Mouse (Mus musculus) layer of hippocampus, adult 2 months (tissue): ENCODE measurements around the gene Sdr9c7. TPM values are rescaled to one million over a fixed set of nuclear protein-coding genes. Genes with fewer than 3 reads are reported as not detected.
"Not testable (repeated sequence)": the region's sequence is repeated elsewhere in the genome, so short reads cannot be mapped to it uniquely, and the experiment has no call there.

Experiments
- DNase-seq, 2 experiments: peaks; one replicate each; pipeline ENCODE4 v3.0.0; 2022; ENCODE audit warnings: low spot score in 2 of 2
- H3K27ac ChIP-seq: fragments of 200-600 bp; 2 replicates; pipeline ENCODE4 v1.8.1; 2022
- H3K4me3 ChIP-seq: fragments of 200-600 bp; 2 replicates; pipeline ENCODE4 v1.8.1; 2022; ENCODE audit warnings: mild to moderate bottlenecking
- CTCF ChIP-seq: fragments of 200-600 bp; conservative IDR thresholded peaks from 2 replicates; pipeline ENCODE4 v1.8.1; 2022; ENCODE audit warnings: antibody characterized with exemption, mild to moderate bottlenecking, moderate library complexity
- total RNA-seq, 2 experiments: library from RNA; stranded (reverse); gene quantifications; 2 replicates each; pipeline ENCODE4 v1.2.3; 2021

Sdr9c7 gene
- total RNA-seq, 2 experiments from 2014 or later: 0.12 TPM; not detected in 1

GRCm38 (mm10) chr10:127927737-127928136 is 29.4 kb downstream of the Sdr9c7 start:
- peak in 1 of 2 experiments; percentile 41 for DNase-seq
- Histone ChIP-seq H3K27ac (no peak overlapping the region), H3K4me3 (no peak overlapping the region)
- TF ChIP-seq CTCF: no peak

DNA sequence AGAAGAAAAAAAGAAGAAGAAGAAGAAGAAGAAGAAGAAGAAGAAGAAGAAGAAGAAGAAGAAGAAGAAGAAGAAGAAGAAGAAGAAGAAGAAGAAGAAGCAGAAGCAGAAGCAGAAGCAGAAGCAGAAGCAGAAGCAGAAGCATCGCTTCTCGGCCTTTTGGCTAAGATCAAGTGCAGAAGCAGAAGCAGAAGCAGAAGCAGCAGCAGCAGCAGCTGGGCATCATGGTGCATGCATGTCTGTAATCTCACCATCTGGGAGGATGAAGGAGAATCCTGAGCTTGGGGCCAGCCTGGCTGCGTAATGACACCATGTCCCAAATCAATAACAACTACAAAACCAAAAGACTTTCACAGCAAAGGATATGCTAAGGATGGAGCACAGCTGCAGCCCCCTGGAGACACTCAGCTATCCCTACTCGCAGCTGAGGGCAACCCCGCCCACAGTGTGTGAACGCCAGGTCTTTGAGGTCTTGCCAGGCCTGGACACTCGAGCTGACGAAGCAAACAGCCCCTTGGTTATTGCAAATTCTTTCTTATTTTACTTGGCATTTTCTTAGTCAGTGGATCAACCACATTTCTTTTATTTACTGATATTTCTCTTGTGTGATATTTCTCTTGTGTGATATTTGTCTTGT is 34.1 kb downstream of the Sdr9c7 start:
- no peak overlapping the region for H3K4me3 ChIP-seq
- H3K27ac ChIP-seq: no peak overlapping the region
- no peak for DNase-seq
- TF ChIP-seq CTCF: no peak

- no peak overlapping the region for H3K27ac ChIP-seq
- H3K4me3 ChIP-seq: no peak overlapping the region
- no peak for DNase-seq
- no peak for TF ChIP-seq CTCF
Measured at GRCm38 (mm10) chr10:127936271-127936670, 38.0 kb downstream of the Sdr9c7 start.

DNA sequence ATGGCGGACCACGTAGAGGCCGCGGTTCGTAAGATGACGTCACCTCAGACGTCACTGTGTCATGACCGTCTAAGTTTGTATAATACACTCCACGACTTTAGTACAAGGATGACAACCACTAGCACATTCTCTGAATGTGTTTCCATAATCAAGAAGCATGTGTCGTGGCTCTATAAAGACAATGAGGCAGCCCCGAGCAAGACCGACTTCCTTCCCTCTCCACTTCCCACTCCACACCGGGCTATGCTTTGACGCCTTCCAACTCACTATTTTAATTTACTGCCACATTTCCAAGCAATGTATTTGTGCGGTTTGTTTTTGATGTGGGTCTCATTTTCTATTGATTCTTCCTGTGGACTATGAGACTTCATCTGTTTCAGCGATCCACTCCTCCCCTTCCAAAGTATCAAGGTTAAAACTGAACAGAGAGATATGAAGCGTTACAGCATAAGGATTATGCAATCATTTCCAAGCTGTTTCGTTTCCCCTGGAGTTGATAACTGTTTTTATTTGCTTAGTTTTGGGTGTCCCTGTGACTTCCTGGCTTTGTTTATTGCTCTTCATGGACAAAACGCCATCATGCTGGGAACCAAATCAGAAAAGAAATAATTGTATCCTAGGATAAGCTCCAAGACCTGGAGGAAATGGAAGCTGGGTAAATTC is 38.6 kb downstream of the Sdr9c7 start:
- peak overlapping the region; percentile 12 for H3K27ac ChIP-seq
- no peak overlapping the region for H3K4me3 ChIP-seq
- TF ChIP-seq CTCF: no peak
- no peak for DNase-seq

DNA sequence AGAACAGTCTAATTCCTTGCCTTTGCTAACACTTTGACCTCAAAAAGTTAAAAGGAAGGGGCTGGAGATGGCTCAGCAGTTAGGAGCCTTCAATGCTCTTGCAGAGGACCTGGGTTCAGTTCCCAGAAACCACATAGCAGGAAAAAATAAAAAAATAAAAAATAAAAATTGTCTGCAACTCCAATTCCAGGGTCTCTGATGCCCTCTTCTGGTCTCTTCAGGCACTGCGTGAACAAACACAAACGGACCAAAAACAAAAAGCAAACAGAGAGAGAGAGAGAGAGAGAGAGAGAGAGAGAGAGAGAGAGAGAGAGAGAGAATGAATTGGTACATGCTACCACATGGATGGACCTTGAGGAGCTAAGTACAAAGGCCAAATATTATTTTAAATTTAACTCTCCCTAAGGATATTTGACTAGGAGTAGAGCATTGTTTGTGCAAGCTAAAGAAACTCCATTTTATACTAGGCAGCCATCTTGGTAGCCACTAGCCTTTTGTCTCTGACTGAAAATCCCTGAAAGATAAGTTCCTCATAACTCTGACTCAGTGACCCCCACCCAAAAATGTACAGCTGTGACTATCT is 39.2 kb downstream of the Sdr9c7 start:
- H3K27ac ChIP-seq: peak overlapping the region; percentile 12; the same call in 1 of the 2 replicates
- peak in 1 of 2 experiments; percentile 68 for DNase-seq
- H3K4me3 ChIP-seq: no peak overlapping the region
- peak; percentile 81 for TF ChIP-seq CTCF

- H3K4me3 ChIP-seq, DNase-seq, H3K27ac ChIP-seq: not testable (repeated sequence)
Measured at GRCm38 (mm10) chr10:127939667-127940066, 41.3 kb downstream of the Sdr9c7 start.

DNA sequence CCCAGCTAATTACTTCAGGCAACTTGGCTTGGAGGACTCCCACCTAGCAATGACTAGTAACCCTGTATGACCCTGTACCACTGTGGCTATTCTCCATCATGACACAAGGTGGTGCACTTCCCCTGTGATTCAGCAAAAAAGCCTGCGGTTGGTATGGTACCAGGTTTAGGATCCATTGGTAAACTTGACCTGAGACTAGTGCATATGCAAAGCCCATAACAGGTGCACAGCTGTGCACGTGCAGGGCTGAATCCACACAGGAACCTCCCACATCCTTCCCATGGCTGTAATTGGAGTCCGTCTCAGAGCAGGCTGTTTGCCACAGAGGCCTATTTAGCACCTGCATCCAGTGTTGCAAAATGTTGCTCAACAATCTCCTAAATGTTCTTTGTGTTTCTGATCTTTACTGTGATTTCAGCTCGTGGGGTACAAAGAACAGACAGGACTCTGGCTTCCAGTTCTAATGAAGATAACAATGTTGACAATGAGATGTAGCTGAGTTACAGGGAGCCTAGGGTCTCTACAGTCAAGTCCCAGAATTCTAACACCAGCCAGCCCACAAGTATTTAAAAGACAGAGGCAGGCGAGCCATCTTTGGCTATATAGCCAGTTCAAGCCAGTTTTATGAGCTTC is 47.2 kb downstream of the Sdr9c7 start:
- H3K27ac ChIP-seq: no peak overlapping the region
- TF ChIP-seq CTCF: peak; percentile 89

DNA sequence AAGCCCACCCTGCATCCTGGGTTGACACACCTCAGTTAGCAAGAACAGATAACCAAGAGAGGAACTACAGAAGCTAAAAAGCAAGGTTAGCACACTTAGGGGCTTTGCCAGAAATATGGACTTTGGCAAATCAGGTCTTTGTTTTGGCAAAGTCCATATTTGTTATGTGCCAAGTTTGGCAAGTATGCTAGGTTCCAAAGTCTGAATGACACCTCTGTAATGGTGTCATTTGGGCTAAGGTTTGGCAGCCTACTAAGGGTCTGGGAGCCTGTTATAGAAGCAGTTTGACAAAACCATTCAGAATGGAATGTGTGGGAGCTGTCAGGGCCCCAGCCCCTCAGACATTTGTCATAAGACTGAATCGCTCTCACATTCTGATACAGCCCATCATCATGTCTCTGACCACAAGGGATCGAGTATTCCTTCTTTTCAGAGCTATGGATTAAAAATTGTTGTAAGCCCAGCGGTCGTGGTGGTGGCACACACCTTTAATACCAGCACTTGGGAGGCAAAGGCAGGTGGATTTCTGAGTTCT is 51.3 kb downstream of the Sdr9c7 start:
- Histone ChIP-seq H3K4me3 (no peak overlapping the region), H3K27ac (no peak overlapping the region)
- no peak for TF ChIP-seq CTCF
- no peak for DNase-seq

More for the DNA sequence above, 47.2 kb downstream of the Sdr9c7 start:
- H3K4me3 ChIP-seq: no peak overlapping the region
- peak in 1 of 2 experiments; percentile 45 for DNase-seq

DNA sequence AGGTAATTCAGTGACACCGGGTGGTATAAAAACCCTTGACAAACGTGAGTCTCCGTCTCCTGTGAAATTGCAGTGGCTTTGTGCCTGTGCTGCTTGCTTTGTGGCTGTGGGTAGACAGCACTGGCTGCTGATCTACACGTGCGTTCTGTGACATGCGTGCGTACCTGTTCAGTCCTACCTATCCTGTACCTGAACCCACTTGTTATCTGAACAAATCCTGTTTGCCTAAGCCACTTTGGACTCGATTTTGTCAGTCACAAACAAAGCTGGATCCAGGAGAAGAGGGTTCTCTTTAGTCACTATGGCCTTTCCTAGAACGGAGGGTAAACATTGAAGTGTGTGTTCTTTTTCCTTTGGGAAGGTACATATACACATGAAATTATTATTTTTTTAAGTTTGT is 53.1 kb downstream of the Sdr9c7 start:
- TF ChIP-seq CTCF: no peak
- Histone ChIP-seq H3K27ac (no peak overlapping the region), H3K4me3 (no peak overlapping the region)
- DNase-seq: no peak

- Histone ChIP-seq H3K4me3 (no peak overlapping the region), H3K27ac (no peak overlapping the region)
- no peak for DNase-seq
- no peak for TF ChIP-seq CTCF
Measured at GRCm38 (mm10) chr10:127951821-127952220, 53.5 kb downstream of the Sdr9c7 start.

- TF ChIP-seq CTCF: no peak
- Histone ChIP-seq H3K4me3 (no peak overlapping the region), H3K27ac (no peak overlapping the region)
- DNase-seq: no peak
Measured at GRCm38 (mm10) chr10:127955034-127955433, 56.7 kb downstream of the Sdr9c7 start.

DNA sequence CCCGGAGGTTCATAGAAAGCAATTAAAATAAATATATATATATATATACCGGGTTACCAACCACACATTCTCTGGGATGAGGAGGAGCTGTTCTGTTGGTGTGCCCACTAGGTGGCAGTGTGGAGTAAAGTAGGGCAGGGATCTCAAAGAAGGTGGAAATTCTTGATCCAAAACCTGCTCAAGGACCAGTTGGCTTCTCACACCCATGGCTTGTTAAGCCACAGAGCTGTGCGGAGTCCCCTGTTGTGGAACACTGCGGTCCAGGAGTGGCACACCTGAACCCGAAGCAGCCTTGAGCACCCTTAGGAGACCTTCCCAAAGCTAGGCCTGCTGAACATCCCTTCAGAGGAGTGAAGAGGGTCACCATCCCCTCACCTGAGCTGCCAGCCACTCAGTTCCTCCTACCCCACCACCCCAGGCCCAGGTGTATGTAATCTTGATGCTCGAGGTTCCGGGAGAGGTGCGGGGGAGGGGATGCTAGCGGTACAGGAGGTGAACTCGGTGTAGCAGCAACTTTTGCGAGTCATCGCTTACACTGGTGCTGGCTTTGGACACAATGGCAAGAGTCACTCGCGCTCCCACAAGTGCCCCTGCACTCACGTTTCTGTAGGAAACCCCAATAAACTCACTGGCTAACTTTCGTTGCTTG is 58.0 kb downstream of the Sdr9c7 start:
- Histone ChIP-seq H3K27ac (no peak overlapping the region), H3K4me3 (no peak overlapping the region)
- TF ChIP-seq CTCF: peak; percentile 92
- peak; percentile 55 to 82 for DNase-seq
